Mouse (Mus musculus) stomach, postnatal 0 days (tissue): ENCODE results near the gene Ezh2.

ENCODE experiments used
- CTCF ChIP-seq: IDR thresholded peaks from 2 replicates; pipeline ENCODE4 v1.5.1; 2016; ENCODE audit warnings: antibody characterized with exemption, low read depth, mild to moderate bottlenecking, moderate library complexity
- EP300 ChIP-seq: optimal IDR thresholded peaks from 2 replicates; pipeline ENCODE3; 2016; ENCODE audit warnings: antibody characterized with exemption

DNA sequence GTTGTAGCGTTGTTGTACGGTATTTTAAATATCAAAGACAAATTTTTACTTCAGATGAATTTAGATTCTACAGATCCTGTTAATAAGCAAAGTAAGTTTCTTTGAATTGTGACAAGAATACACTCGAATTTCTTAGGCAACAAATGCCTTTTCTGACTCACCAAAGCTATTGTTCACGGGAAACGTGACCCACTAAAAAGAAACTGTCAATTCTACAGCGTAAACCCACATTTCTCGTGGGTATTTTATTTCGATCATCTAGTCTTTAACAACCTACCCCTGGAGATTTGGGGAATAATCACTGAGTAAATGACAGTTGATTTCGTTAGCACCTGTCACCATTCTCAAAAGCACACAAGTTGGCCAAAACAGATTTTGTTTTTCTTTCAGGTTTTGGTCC, 1.6 kb downstream of the Ezh2 start:
- TF ChIP-seq EP300 (no peak), CTCF (no peak)
